Mouse (Mus musculus): ENCODE measurements around the gene Shisal2b. TPM values are rescaled to one million over a fixed set of nuclear protein-coding genes. Genes with fewer than 3 reads are reported as not detected.

Gene Shisal2b
- polyA plus RNA-seq, 1 experiment from 2014 or later, result 0.37 TPM

Other genes starting within 250 kb of the Shisal2b start
- gene Srek1ip1, start 71.4 kb downstream of the Shisal2b start, polyA plus RNA-seq (2014; fragmentation: Nextera tagmentation; extraction: Ambion mirVana), result 22.4 and 25.9 TPM in 2 replicates
- gene Cwc27, start 46.8 kb downstream of the Shisal2b start, polyA plus RNA-seq (2014; fragmentation: Nextera tagmentation; extraction: Ambion mirVana), result 30.7 and 32.1 TPM in 2 replicates
- gene Rgs7bp, start 191.0 kb upstream of the Shisal2b start, polyA plus RNA-seq (2014; fragmentation: Nextera tagmentation; extraction: Ambion mirVana), result 0.82 and 1.0 TPM in 2 replicates
- not detected in 2 replicates for gene 4933425L06Rik, start 218.2 kb upstream of the Shisal2b start, polyA plus RNA-seq (2014; fragmentation: Nextera tagmentation; extraction: Ambion mirVana)

Data from midbrain, embryonic 11.5 days (tissue).